Mouse (Mus musculus): ENCODE data around the gene Rgsl1.

- TF ChIP-seq CTCF (IDR thresholded peaks at IDR 0.05; ENCODE audit: control insufficient read depth, insufficient read depth, insufficient read length), result no peak
- no peak for TF ChIP-seq MYOD1 (IDR thresholded peaks at IDR 0.05; ENCODE audit: control insufficient read depth, insufficient read length, low read depth)
- TF ChIP-seq USF1 (IDR thresholded peaks at IDR 0.05; ENCODE audit: low read depth), result no peak
Measured at GRCm38 (mm10) chr1:153734866-153735265, 109.1 kb downstream of the Rgsl1 start.
